In the genomic region with DNA sequence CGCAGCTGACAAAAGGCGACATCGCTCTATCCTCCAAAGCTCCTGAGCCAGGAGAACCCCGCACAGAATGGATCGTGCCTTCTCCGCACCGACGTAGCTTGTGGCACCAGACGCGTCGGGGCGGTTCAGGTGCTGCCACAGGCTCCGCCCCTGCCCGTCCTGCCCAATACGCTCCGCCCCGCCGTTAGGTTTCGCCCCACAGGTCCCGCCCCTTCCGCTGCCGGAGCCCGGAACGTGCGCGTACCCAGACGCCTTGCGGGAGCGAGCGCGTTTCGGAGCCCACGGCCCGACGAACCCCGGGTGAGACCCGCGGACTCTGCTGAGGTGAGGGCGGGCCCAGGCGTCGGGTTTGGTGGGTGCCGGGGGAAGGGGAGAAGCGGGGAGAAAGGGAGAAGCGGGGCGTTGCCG, we compare ENCODE assay signal across 8 mouse cellular contexts. TPM values are rescaled to one million over a fixed set of nuclear protein-coding genes. Genes with fewer than 3 reads are reported as not detected.
DNase-seq lines count a peak whose midpoint lies in the region; ATAC-seq lines count a peak whose summit lies in the region.

A gene (plus strand): TSS at position 246 of the 408 bp plus-strand sequence.

- no peaks in the 10 kb centered on the region for H3K9me3 ChIP-seq in heart, embryonic 10.5 days
- no peaks in the 10 kb centered on the region for H3K9me3 ChIP-seq in kidney, embryonic 15.5 days (replicated peaks)

- H3K36me3 ChIP-seq in heart, embryonic 10.5 days = peaks cover 22% of the 10 kb centered on the region
- H3K36me3 ChIP-seq in kidney, embryonic 15.5 days = peaks cover 17% of the 10 kb centered on the region

- WGBS in heart, embryonic 10.5 days = under 1% methylated on average over 41 of the region's 46 CpGs
- under 1% methylated on average over 46 of the region's 46 CpGs for WGBS in kidney, embryonic 15.5 days

- no peaks in the 10 kb centered on the region for H3K27me3 ChIP-seq in heart, embryonic 10.5 days (ENCODE audit: insufficient read depth, poor library complexity, severe bottlenecking)
- no peaks in the 10 kb centered on the region for H3K27me3 ChIP-seq in kidney, embryonic 15.5 days

- peak within 1 kb of the TSS; percentile 95 for H3K4me3 ChIP-seq in heart, embryonic 10.5 days
- H3K4me3 ChIP-seq in kidney, embryonic 15.5 days (replicated peaks) = peak within 1 kb of the TSS; percentile 92

- peak within 1 kb of the TSS; percentile 91 for H3K27ac ChIP-seq in heart, embryonic 10.5 days
- H3K27ac ChIP-seq in kidney, embryonic 15.5 days = peak within 1 kb of the TSS; percentile 56; the same call in 1 of the 2 replicates

- DNase-seq in B cell, adult 2 months = peak; percentile 99
- DNase-seq in brain, adult 2 months (ENCODE audit: low read depth, low spot score) = peak; percentile 97
- peak; percentile 96 for DNase-seq in heart, embryonic 10.5 days (ENCODE audit: low spot score)
- DNase-seq in liver = peak; percentile 98
- peak; percentile 98 for DNase-seq in spleen, postnatal 4 days (ENCODE audit: low spot score in 2 of 2)

- peak within 1 kb of the TSS; percentile 82 for H3K9ac ChIP-seq in kidney, embryonic 15.5 days

- peaks cover 14% of the 10 kb centered on the region for H3K4me1 ChIP-seq in heart, embryonic 10.5 days
- peaks cover 17% of the 10 kb centered on the region for H3K4me1 ChIP-seq in kidney, embryonic 15.5 days

- H3K4me2 ChIP-seq in kidney, embryonic 15.5 days = peak within 1 kb of the TSS; percentile 73

- ATAC-seq in erythroblast, adult 5-6 weeks (replicated peaks; ENCODE audit: low FRiP score, poor library complexity, severe bottlenecking) = peak; percentile 99
- ATAC-seq in kidney, embryonic 15.5 days (replicated peaks; ENCODE audit: low FRiP score) = peak; percentile 97
- peak; percentile 99 for ATAC-seq in monocyte, adult 5-6 weeks (replicated peaks; ENCODE audit: insufficient number of reproducible peaks, low FRiP score, low TSS enrichment, poor library complexity, severe bottlenecking)

RNA-seq across cellular contexts. Expression of the gene that starts here (rescaled TPM):
- 8.3 and 9.0 TPM in 2 replicates for total RNA-seq in erythroblast, adult 5-6 weeks (2015; ENCODE audit: low replicate concordance)
- total RNA-seq in erythroblast, adult 5-6 weeks (2017; ENCODE audit: low replicate concordance) = 10.3 and 14.1 TPM in 2 replicates
- polyA plus RNA-seq in heart, embryonic 10.5 days (2016; fragmentation: Nextera tagmentation; extraction: Ambion mirVana) = 15.2 and 16.1 TPM in 2 replicates
- 19.8 and 21.3 TPM in 2 replicates for polyA plus RNA-seq in kidney, embryonic 15.5 days (2015; fragmentation: Nextera tagmentation; extraction: Ambion mirVana)
- 24.2 to 56.5 TPM (median 40.6 TPM) in 3 replicates for total RNA-seq in monocyte, adult 5-6 weeks (2017)

Comparison
In these comparisons a context has a peak if more than half of its experiments do, and no peak if none do; other contexts are left out.
1. Peak in every context shown above with its lines: DNase-seq, ATAC-seq, H3K4me3 ChIP-seq and H3K27ac ChIP-seq.